Mouse (Mus musculus) small intestine, adult 2 months (tissue): Measurements from ENCODE around the gene Pou2f2.

ENCODE experiments used
- CTCF ChIP-seq: fragments of 200-500 bp; IDR thresholded peaks from 2 replicates; pipeline ENCODE4 v1.5.1; 2012; ENCODE audit warnings: low read depth, mild to moderate bottlenecking, control low read depth, inconsistent platforms, low read length, moderate library complexity, mixed read lengths; ENCODE audit not compliant: insufficient replicate concordance, insufficient read length; ENCODE audit errors: extremely low read depth
- POLR2A ChIP-seq: fragments of 200-500 bp; IDR thresholded peaks from 2 replicates; pipeline ENCODE4 v1.6.1; 2012; ENCODE audit warnings: low read depth, mild to moderate bottlenecking, control low read depth, inconsistent platforms, low read length, moderate library complexity

- TF ChIP-seq CTCF (peak; percentile 42; the same call in 1 of the 2 replicates), POLR2A (no peak)
These were observed 97.0 kb downstream of the Pou2f2 start for GRCm38 (mm10) chr7:25082510-25082909.
